Mouse (Mus musculus) ES-E14 (cell line): ENCODE results near the gene Zfp747. TPM values are rescaled to one million over a fixed set of nuclear protein-coding genes. Genes with fewer than 3 reads are reported as not detected.

Experiments
- DNase-seq: peaks from one replicate; pipeline ENCODE4 v3.0.0-alpha.2; 2013; ENCODE audit warnings: low read depth, low spot score
- H3K27ac ChIP-seq: 2 replicates; pipeline ENCODE4 v1.5.1; 2012; ENCODE audit warnings: low read depth, mild to moderate bottlenecking, low read length, moderate library complexity, mixed read lengths; ENCODE audit not compliant: poor library complexity, insufficient read depth, severe bottlenecking
- H3K36me3 ChIP-seq: 2 replicates; pipeline ENCODE4 v1.6.1; 2012; ENCODE audit warnings: mild to moderate bottlenecking, low read length, moderate library complexity, mixed read lengths; ENCODE audit not compliant: control insufficient read depth, poor library complexity, insufficient read depth, severe bottlenecking
- H3K4me1 ChIP-seq, 2 experiments: fragments of 150-350 bp in 1 of 2; sonication (generic) in 1 of 2; 2 replicates each; pipeline ENCODE4 v1.6.1; 2012; ENCODE audit warnings: low read length in 2 of 2, mild to moderate bottlenecking in 1 of 2, mixed read lengths in 1 of 2; ENCODE audit not compliant: control insufficient read depth in 2 of 2, insufficient read depth in 2 of 2, poor library complexity in 1 of 2
- H3K4me3 ChIP-seq, 2 experiments: fragments of 150-350 bp in 1 of 2; sonication (generic) in 1 of 2; 2 replicates each; pipeline ENCODE4 v1.5.1; 2012; ENCODE audit warnings: low read length in 2 of 2, low read depth in 1 of 2, mild to moderate bottlenecking in 1 of 2, mixed read lengths in 1 of 2; ENCODE audit not compliant: insufficient read depth in 1 of 2, poor library complexity in 1 of 2, severe bottlenecking in 1 of 2
- H3K9ac ChIP-seq: 2 replicates; pipeline ENCODE4 v1.6.1; 2012; ENCODE audit warnings: low read depth, mild to moderate bottlenecking, low read length, mixed read lengths; ENCODE audit not compliant: poor library complexity, insufficient read depth, severe bottlenecking
- H3K9me3 ChIP-seq: fragments of 150-350 bp; sonication (generic); 2 replicates; pipeline ENCODE4 v1.6.1; 2012; ENCODE audit warnings: low read depth, mild to moderate bottlenecking, low read length; ENCODE audit not compliant: control insufficient read depth, insufficient read depth
- CHD2 ChIP-seq: IDR thresholded peaks from 2 replicates; pipeline ENCODE4 v1.6.1; 2014; ENCODE audit warnings: mild to moderate bottlenecking, low read depth, low read length, inconsistent platforms
- HCFC1 ChIP-seq: IDR thresholded peaks from 2 replicates; pipeline ENCODE4 v1.6.1; 2012; ENCODE audit warnings: low read length, inconsistent platforms, borderline replicate concordance; ENCODE audit not compliant: insufficient read depth
- MAFK ChIP-seq: IDR thresholded peaks from 2 replicates; pipeline ENCODE4 v1.6.1; 2014; ENCODE audit warnings: mild to moderate bottlenecking, low read depth, low read length, inconsistent platforms; ENCODE audit not compliant: insufficient read depth
- ZC3H11A ChIP-seq: IDR thresholded peaks from 2 replicates; pipeline ENCODE4 v1.6.1; 2012; ENCODE audit warnings: low read depth, mild to moderate bottlenecking, inconsistent platforms, low read length, borderline replicate concordance
- ZNF384 ChIP-seq: IDR thresholded peaks from 2 replicates; pipeline ENCODE4 v1.6.1; 2012; ENCODE audit warnings: low read depth, low read length, inconsistent platforms
- in situ Hi-C, 2 experiments: fragments of 600-800 bp; cut with MboI; formaldehyde crosslinking; loops; one replicate each; pipeline ENCODE4 v1.15.1; 2025; ENCODE audit warnings: low sequenced_read_pairs in 2 of 2, inconsistent platforms in 1 of 2; ENCODE audit not compliant: unreplicated experiment in 2 of 2
- total RNA-seq: library from RNA; depleted of rRNA; stranded (reverse); fragments of 300-350 nt; gene quantifications from 2 replicates; pipeline ENCODE4 v1.2.3, GENCODE M21; 2012

Gene Zfp747
- total RNA-seq, 1 experiment: 8.7 TPM

DNA sequence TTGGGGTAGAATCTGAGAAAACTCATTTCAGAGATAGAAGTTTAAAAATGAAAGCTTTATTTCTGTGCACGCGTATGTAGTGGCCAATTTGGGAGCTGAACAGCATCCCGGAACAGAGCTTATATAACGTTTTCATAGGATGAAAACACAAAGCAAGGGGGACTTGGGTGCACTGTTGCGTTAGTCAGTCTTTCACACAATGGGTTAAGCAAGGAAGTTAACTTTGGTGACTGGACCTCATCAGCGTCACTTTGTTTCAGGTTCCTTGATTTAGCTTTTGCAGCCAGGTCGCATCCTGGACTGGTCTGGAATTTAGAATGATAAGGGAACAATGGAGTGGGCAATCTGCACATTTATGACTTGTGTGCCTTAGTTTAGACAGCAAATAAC is 18.1 kb upstream of the Zfp747 start:
- Histone ChIP-seq H3K9me3 (no peaks in the 10 kb centered on the region), H3K36me3 (no peaks in the 10 kb centered on the region), H3K4me1 (peaks cover 0 to 8% of the 10 kb centered on the region in 2 experiments; a peak in 1 of 4 replicates), H3K9ac (peak overlapping the region; percentile 23; the same call in 1 of the 2 replicates), H3K27ac (no peak overlapping the region), H3K4me3 (peak overlapping the region; percentile 25 to 58; a peak in 3 of 4 replicates)
- in situ Hi-C loops: no loop called here
- TF ChIP-seq MAFK: no peak
- TF ChIP-seq ZC3H11A: no peak
- no peak for TF ChIP-seq ZNF384
- TF ChIP-seq CHD2: no peak
- TF ChIP-seq HCFC1: no peak
- DNase-seq: no peak

DNA sequence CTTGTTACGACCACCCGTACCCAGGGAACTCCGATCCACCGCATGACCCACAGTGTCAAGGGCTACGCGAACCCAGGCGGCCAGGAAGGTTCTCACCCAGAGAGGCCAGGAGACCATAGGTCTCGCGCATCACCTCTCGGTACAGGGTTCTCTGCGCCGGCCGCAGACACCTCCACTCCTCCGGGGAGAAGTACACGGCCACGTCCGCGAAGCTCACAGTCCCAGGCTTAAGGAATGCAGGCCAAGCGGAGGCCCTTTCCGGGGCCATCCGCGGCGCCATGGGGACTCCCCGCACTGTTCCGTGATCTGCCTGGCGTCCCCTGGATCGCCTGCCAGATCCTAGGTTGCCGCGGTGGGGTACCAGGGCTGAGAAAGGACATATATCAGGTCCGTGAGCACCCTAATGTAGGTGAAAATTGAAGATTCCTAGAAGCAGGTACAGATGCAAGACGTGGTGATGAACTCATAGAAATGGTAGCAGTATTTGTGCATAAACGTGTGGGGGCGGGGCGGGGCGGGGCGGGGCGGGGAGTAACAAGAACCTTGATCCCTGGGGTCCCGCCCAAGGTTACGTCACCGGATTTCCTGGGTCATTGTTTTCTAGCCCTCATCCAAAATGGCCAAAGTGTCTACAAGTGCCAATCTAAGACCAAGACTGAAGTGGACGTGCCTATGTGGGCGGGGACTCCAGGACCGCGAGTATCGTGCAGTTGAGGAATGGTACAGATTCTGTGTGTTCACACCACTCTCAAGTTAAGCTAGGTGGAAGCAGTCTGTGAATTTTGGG is 17.5 kb upstream of the Zfp747 start, which contains the start of gene E430018J23Rik:
Gene E430018J23Rik, minus strand, starts transcription at position 473 of the 787 bp plus-strand sequence.
- Histone ChIP-seq H3K4me3 (peak within 1 kb of the TSS; percentile 81 to 97), H3K9me3 (no peaks in the 10 kb centered on the region), H3K9ac (peak within 1 kb of the TSS; percentile 82), H3K36me3 (no peaks in the 10 kb centered on the region), H3K4me1 (peaks cover 0 to 8% of the 10 kb centered on the region in 2 experiments; a peak in 1 of 4 replicates), H3K27ac (no peak within 1 kb of the TSS)
- 0 out of 2 replicates have a peak, but pooled peaks have one; percentile 5 for TF ChIP-seq CHD2
- TF ChIP-seq ZNF384: no peak
- TF ChIP-seq HCFC1: peak; percentile 86
- in situ Hi-C loops: no loop called here
- DNase-seq: peak; percentile 100

DNA sequence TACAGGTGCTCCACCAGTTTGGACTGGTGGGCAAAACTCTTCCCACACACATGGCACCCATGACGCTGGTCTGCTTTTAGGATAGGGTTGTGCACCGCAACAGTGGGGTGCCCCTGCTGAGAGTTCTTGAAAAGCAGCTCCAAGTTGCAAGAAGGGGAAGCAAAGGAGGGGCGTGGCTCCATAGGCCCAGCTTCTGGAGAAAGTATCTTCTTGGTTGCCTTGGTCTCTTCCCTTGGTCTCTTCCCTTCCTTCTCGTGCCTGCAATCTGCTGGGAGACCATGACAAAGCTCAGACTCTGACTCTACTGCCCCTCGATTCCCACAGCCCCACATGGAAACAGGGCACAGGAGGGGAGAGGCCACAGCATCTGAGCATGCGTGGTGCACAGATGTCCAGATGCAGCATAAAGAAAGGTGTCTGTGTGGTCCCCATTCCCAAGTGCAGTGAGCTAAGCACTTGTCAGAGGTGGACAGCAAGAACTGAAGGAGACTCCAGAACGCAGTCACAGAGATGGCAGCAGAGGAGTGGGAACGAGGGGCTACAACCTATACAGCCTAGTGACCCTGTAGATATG is 16.5 kb upstream of the Zfp747 start:
- in situ Hi-C loops: no loop called here
- H3K9me3 ChIP-seq: no peaks in the 10 kb centered on the region
- no peak overlapping the region for H3K27ac ChIP-seq
- no peak overlapping the region; a peak in 1 of 4 replicates for H3K4me3 ChIP-seq
- TF ChIP-seq ZC3H11A: no peak
- no peak for TF ChIP-seq HCFC1
- no peak for TF ChIP-seq ZNF384
- TF ChIP-seq CHD2: no peak
- no peak for TF ChIP-seq MAFK
- no peak overlapping the region for H3K9ac ChIP-seq
- DNase-seq: no peak
- H3K4me1 ChIP-seq: peaks cover 0 to 8% of the 10 kb centered on the region in 2 experiments; a peak in 1 of 4 replicates
- H3K36me3 ChIP-seq: no peaks in the 10 kb centered on the region

DNA sequence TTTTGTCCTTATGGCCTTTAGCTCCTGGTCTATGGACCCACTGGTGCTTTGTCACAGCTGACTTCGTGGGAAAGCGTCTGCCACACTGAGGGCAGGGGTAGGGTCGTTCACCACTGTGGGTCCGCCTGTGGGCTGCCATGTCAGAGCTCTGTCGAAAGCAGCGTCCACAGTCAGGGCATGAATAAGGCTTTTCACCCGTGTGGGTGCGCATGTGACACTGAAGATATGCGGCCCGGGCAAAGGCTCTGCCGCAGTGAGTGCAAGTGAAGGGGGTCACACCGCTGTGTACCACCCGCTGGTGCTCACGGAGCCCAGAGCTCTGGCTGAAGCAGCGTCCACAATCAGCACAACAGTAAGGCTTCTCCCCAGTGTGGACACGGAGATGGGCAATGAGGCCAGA is 15.7 kb upstream of the Zfp747 start:
- Histone ChIP-seq H3K4me3 (no peak overlapping the region), H3K9ac (no peak overlapping the region), H3K9me3 (no peaks in the 10 kb centered on the region), H3K27ac (no peak overlapping the region), H3K4me1 (peaks cover 0 to 8% of the 10 kb centered on the region in 2 experiments; a peak in 1 of 4 replicates), H3K36me3 (no peaks in the 10 kb centered on the region)
- TF ChIP-seq HCFC1: no peak
- no peak for TF ChIP-seq MAFK
- TF ChIP-seq ZC3H11A: no peak
- TF ChIP-seq ZNF384: no peak
- no peak for TF ChIP-seq CHD2
- in situ Hi-C loops: no loop called here
- DNase-seq: no peak
